Mouse (Mus musculus): ENCODE measurements around the gene Grik3.

GRCm38 (mm10) chr4:125760326-125760725, 269.8 kb downstream of the Grik3 start:
- no peak for TF ChIP-seq CHD2 (IDR thresholded peaks at IDR 0.05; ENCODE audit: low read depth, low read length)
- TF ChIP-seq ZC3H11A (IDR thresholded peaks at IDR 0.05; ENCODE audit: borderline replicate concordance, low read depth, low read length): no peak
- no peak for TF ChIP-seq ZNF384 (IDR thresholded peaks at IDR 0.05; ENCODE audit: low read depth, low read length)
